Mouse (Mus musculus) activated CD4-positive, CD25-positive, alpha-beta regulatory T cell, adult 4 months (primary cell): ENCODE data around the gene Bcl2l15. TPM values are rescaled to one million over a fixed set of nuclear protein-coding genes. Genes with fewer than 3 reads are reported as not detected.
"Not testable (repeated sequence)": the region's sequence is repeated elsewhere in the genome, so short reads cannot be mapped to it uniquely, and the experiment has no call there.

Experiments
- ATAC-seq: one replicate; pipeline ENCODE4 v1.8.0; 2017
- polyA plus RNA-seq, 2 experiments: library from polyadenylated mRNA; unstranded; fragments of 100-300 nt; shearing (Covaris generic); gene quantifications; one replicate each; pipeline ENCODE4 v1.2.1; 2017

The Bcl2l15 gene
- polyA plus RNA-seq, result 1 to 10 TPM; 3.1 to 7.9 TPM

GRCm38 (mm10) chr3:103832426-103832825 is at the start of gene Bcl2l15:
Gene Bcl2l15 (plus strand): TSS chr3:103832601.
- ATAC-seq, result no peak

GRCm38 (mm10) chr3:103782844-103783609 is 49.4 kb upstream of the Bcl2l15 start:
- no peak for ATAC-seq

GRCm38 (mm10) chr3:103787225-103787624 is 45.2 kb upstream of the Bcl2l15 start:
- no peak for ATAC-seq

DNA sequence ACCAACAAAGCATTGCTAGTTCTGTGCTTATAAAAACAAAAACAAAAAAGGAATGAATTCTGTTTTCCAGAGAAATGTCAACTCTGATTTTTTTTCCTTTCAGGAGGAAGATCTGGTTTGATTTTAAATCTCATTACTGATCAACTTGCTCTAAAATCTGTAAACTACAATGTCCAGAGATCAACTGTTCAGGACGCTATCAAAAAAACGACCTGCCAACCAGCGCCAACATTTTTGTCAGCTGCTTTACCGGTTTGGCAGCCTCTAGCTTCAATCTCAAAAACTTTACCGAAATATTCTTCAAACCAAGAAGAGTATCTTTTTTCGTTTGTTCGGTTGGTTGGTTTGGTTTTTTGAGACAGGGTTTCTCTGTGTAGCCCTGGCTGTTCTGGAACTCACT is 43.3 kb upstream of the Bcl2l15 start:
- no peak for ATAC-seq

DNA sequence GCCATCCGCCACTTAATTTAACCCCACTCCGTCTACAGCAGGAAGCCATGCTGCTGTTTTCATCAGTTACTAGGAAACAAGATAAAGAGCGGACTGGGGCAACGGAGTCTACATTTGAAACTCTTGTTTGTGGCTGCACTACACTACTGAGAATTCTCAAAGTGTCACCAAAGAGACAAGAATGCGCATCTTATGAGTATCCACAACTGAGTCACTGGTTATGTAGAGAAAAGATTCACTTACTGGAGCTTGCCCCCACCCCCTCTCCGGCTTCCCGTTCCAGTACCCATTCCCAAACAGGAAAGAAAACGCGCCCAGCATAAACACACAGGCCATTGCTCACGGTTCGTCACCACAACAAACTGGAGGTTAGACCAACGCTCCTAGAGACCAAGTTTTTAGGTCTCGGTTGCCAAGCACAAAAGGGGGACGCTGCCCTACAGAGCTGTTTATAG is 42.5 kb upstream of the Bcl2l15 start:
- peak; percentile 61 for ATAC-seq

GRCm38 (mm10) chr3:103790346-103791145 is 41.9 kb upstream of the Bcl2l15 start:
- ATAC-seq, result peak; percentile 24

DNA sequence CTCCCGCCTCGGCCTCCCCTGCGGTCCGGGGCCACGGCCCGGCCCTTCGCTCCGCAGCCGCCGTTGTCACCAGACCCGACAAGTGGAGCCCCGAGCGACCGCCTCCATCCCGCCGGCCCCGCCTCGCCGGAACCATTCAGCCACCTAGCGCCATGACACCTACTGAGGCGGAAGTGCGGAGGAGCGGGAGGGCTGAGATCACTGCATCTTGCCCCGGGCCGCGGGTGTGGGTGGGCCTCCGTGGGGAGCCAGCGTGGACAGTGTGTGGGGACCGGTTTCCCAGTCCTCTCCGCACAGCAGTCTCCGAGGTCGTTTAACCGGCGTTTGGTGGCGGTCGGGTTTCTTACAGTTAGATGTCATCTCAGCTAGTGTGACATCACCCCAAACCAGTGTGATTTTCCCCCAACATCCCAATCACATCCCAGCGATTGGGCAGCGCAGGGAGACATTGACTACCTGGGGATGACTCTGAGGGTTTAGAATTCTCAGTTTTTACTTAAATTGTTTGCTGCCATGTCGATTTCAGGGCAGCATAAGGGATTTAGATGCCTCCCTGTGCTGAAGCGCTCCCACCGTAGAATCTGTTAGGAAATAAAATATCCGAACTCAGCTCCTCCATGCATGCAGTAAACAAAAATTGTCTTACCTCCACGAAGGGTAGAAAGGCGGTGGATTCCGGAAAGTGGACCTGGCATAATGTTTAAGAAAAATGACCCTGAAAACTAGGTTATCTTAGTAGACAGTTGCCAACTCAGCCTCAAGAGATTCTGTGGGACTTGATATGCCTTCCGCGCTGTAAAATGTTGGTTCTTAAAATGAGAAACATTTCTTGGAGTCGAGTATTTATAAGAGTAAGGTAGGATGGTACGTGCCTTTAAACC is 40.9 kb upstream of the Bcl2l15 start, which contains the start of gene Hipk1:
Gene Hipk1 (minus strand): TSS at position 334 of the 881 bp plus-strand sequence.
- peak; percentile 83 for ATAC-seq

DNA sequence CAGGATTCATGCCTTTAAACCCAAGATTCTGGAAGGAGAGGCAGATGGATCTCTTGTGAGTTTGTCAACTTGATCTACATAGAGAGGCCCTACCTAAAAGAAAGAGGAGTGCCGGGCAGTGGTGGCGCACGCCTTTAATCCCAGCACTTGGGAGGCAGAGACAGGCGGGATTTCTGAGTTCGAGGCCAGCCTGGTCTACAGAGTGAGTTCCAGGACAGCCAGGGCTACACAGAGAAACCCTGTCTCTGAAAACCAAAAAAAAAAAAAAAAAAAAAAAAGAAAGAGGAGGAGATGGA is 40.3 kb upstream of the Bcl2l15 start:
- not testable (repeated sequence) for ATAC-seq

DNA sequence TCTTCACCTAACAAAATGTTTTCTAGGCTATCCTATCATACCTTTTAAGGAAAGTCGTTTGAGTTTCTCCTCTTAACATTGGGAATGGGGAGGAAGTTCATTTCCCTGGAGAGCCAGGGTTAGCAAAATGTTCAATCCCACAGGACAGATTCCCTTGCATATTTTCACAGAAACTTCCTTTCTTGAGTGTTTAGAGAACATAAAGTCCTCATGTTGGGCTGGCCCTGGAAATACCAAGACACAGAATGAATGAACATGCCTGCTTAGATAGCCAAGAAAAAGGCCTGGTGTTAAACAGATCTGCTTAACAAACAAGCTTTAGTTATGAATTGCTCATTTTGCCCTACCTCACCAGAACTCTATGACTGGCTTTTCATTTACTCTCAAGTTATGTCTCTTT is 39.8 kb upstream of the Bcl2l15 start:
- no peak for ATAC-seq

GRCm38 (mm10) chr3:103796389-103796788 is 36.0 kb upstream of the Bcl2l15 start:
- no peak for ATAC-seq

GRCm38 (mm10) chr3:103799507-103799906 is 32.9 kb upstream of the Bcl2l15 start:
- no peak for ATAC-seq

DNA sequence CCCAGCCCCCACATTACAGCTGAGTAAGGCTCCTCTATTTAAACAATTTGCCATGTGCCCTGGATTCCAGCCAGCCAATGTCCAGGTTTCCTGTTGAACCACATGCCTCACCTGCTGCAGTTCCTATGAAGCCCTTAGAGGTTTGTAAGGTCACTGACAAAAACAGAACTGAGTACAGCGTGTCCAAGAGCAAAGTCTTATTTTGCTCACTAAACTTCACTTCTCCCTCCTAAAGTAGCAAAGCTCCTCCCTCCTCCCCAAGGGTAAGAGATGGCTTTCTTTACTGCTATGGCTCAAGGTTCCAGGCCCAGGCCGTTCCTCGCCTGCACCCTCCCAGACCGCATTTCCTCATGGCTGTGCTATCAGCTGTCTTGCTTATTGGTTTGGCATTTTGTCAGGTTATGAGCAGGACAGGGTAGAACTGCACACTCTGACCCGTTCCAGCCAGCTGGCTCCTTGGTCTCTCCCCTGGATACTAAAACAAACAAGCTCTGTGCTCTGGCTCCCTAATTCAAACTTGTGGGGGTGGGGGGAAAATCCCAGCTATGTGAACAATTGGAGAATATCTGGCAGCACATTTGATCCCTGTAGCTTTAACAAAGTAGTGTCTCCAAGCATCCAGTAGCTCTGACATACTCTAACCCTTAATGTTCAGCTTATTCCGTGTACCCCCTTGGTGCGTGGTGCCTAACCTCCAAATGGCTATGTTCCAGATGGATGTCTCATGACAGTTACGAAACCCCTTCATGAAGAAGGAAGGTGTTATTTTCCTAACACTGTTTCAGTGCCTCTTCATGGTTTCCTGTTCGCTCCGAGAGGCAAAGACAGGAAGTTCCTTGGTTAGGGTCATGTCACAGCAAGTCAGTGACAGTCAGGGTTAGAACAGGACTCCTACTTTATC is 30.5 kb upstream of the Bcl2l15 start:
- peak; percentile 91 for ATAC-seq

DNA sequence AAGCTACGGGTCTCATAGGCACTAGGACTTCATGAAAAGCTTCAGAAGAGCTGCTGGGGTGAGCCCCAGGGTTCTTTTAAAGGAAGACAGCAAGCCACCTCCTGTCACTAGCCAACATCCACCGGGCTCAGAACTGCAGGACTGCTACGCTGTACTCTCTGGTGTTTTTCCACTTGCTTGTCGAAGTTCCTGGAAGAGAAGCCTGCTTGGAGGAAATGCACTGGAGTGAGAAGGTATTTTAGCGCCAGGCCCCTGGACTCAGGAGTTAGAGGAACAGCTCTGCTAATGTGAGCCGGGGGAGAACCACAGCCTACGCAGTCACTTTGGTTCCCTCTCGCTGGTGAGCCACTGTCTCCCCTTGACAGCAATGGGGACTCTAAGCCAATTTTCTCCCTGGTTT is 29.5 kb upstream of the Bcl2l15 start:
- ATAC-seq, result peak; percentile 27

GRCm38 (mm10) chr3:103805671-103806070 is 26.7 kb upstream of the Bcl2l15 start:
- no peak for ATAC-seq

- peak; percentile 86 for ATAC-seq
These were observed 23.3 kb upstream of the Bcl2l15 start, which contains the start of the genes Dclre1b, Ap4b1 and Gm43064 for GRCm38 (mm10) chr3:103808891-103809798. Gene Dclre1b (minus strand): TSS chr3:103809444. Gene Ap4b1 (plus strand): TSS chr3:103809520. Gene Gm43064 (plus strand): TSS chr3:103809573.

DNA sequence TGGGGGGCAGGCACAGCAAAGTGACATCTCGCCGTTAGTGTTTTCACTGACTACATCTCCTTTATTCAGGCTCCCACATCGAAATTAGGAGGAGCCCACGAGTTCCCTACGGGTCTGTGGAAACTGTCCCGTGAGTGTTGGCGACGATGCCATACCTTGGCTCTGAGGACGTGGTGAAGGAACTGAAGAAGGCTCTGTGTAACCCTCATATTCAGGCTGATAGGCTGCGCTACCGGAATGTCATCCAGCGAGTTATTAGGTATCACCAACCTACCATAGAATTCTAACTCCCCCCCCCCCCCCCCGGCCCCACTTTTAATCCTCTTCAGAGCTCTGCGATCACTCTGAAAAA is 22.6 kb upstream of the Bcl2l15 start:
- peak; percentile 29 for ATAC-seq

- ATAC-seq, result no peak
These were observed 21.4 kb upstream of the Bcl2l15 start for GRCm38 (mm10) chr3:103810967-103811366.

- no peak for ATAC-seq
These were observed 4.9 kb upstream of the Bcl2l15 start for GRCm38 (mm10) chr3:103827548-103827947.

- ATAC-seq, result peak; percentile 26
These were observed 3.4 kb upstream of the Bcl2l15 start for GRCm38 (mm10) chr3:103829036-103829435.

DNA sequence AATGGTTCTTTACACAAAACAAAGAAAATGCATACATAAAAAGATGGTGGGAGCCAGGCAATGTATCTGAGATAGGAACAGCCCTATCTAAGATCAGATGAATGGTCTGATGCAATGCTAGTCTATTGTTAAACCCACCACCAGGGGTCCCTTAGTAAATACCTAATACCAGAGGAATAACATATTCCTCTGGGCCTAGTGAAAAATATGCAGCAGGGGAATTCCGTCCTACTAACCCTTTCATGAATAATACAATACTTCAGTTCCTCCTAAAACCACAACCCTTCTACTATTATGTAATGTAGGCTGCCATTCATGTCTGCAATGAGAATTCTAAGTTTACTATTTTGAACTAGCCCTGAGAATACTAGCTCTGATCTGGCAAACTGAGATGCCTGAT is 1.7 kb upstream of the Bcl2l15 start:
- peak; percentile 54 for ATAC-seq
